Mouse (Mus musculus) liver, adult (tissue): ENCODE data around the gene Sirt7.

ENCODE experiments used
- GATA4 ChIP-seq: IDR thresholded peaks from 2 replicates; pipeline ENCODE4 v1.6.1; 2014; ENCODE audit warnings: mild to moderate bottlenecking, low read length; ENCODE audit not compliant: insufficient replicate concordance

Gene Sirt7

DNA sequence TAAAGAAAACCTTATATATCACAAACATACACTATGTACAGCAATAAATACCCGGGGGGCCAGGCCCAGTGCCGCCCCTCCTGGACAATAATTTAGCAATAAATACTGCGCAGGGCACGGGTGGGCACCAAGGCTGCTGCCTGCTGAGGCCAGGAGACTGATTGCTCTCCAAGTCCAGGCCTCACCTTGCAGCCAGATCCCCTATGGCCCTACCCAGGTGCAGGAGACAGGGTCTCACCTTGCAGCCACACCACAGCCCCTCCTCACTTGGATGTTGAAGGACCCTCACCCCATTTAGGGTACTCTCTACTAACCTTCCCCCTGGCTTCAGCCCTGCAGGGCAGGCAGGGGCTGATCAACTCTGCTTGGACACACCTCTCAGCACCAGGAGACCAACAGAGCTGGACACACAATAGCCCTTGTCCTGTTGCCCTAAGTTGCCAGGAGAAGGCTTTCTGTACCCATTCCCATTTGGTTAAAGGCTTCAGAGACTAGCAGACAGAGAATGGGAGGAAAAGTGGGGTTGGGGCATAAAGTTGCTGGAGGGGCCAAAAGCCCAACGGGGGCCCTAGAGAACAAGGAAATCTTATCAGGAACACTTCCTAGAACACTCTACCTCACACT, at the start of gene Sirt7:
Gene Sirt7 (minus strand): TSS at position 89 of the 624 bp plus-strand sequence.
- no peak for TF ChIP-seq GATA4

DNA sequence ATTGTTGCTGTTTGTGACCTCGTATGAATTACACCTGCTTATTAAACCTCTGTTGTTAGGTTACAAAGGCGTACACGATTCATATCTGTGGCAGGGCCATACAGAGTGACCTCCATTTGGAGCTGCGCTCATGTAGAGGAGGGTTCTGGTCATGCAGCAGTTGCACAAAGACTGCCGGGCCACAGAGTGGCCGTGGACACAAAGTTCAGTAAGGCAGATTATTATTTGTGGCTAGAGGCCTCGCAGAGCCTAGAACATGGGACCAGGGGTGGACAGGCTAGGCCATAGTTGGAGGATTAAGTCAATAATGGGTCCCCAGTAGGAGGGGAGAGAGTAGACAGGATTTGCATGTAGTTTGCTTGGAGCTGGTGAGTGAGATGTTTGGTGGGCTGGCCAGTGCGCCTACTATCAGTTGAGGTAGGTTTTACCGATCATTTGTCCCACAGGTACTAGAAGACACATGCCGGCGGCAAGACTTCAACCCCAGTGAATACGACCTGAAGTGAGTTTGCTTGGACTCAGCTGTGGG, 48.6 kb upstream of the Sirt7 start:
- no peak for TF ChIP-seq GATA4

DNA sequence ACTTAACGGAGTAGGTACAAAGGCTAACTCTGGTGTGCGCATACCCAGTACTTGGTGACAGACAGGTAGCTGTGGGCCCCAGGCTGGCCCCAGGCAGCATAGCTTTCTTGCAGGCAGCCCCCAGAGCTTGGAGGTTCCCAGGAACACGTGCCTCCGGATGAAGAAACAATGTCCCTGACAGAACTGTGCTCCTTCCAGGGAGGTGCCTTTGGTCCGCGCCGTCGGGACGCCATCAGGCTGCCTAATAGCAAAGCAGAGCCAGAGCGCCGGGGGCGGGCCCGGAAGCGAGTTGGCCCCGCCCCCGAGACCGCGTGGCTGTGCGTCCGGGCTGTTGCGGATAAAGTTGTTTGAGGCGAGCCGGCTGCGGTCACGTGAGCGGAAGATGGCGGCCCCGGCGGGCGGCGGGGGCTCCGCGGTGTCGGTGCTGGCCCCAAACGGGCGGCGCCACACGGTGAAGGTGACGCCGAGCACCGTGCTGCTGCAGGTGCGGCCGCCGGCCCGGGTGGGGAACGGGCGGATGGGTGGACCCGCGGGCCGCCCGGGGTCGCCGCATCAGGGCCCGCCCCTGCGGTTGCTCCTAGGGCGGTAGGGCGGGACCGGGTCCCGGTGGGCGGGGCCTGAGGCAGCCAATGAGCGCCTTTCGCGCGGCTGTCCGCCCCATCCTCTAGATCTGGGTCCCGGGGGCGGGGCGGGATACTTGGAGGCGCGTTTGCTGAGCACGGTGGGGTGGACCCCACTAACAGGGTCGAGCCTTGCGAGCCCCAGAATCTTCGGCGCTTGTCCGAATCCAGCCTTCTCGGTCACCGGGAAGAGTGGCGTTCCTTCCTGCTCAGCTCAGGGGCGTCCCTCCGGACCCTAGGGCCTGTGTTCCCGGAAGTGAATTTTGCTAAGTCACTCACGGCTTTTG, 47.9 kb upstream of the Sirt7 start, which contains the start of gene Aspscr1:
Gene Aspscr1 (plus strand): TSS at position 287 of the 907 bp plus-strand sequence.
- peak; percentile 51; the same call in 1 of the 2 replicates for TF ChIP-seq GATA4

DNA sequence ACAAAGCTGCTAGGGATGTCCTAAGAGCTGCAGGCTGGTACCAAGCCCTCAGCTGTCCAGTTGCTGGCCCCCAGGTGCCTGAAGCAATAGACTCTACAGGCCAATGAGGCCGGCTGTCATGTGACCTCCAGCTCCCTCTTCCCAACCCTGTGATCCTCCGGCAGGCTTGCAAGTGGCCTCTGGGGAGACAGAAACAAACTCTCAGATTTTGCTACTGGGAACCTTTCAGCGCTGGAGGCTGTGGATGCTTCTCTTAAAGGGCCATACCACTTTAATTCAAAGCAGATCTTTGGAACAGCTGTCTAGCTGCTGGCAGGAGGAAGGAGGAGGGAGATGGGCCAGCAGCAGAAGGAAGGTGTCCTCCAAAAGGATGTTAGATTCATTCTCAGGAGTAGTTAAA, 41.6 kb upstream of the Sirt7 start:
- TF ChIP-seq GATA4 = no peak

DNA sequence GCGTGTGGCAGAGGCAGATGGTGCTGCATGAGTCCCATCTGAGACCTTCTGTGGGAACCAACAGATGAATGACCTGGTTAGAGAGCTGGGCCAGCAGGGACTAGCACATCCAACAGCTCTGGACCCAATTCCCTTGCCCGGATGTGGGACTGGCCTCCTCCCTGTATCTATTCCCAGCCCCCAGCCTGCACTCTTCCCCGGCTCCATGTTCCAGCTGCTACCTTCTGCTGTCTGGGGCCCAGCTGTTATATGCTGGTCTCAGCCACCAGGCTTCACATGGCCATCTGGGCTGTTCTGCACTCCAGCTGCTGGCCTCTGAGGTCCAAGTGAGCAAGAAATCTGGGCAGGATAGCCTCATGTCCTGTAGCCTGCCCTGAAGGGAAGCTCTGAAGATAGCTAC, 40.4 kb upstream of the Sirt7 start:
- no peak for TF ChIP-seq GATA4

DNA sequence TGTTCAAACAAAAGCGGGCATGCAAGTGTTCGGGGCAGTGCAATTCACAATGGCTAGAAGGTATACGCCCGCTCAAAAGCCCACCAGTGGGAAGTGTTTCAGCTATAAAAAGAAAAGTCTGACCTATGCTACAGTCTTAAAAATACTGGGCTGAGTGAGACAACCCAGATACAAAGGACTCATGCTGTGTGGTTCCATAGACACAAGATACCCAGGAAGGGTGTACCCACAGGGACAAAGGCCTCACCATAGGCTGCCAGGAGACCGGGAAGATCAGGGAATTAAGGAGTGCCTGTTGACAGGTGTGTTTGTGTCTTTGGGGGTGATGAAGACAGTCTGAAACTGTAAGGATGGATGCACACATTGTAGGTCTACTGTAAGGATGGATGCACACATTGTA, 38.7 kb upstream of the Sirt7 start:
- no peak for TF ChIP-seq GATA4

DNA sequence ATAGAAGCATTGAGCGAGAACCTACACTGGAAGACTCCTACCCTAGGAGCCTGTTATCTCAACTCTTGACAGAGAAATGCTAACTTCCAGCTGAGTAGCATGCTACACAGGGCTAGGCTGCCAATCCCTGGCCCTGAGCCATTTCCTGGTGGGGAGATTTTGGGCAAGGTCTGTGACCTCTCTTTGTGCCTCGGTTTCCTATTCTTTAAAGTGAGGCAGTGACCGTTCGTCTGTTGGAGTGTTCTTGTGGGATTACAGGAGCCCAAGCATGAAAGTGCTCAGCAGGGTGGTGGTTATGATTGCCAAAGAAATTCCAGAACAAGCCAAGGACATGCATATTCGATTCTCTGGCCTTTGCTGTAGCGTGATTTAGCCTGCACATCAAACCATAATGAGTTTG, 37.7 kb upstream of the Sirt7 start:
- TF ChIP-seq GATA4 = no peak

DNA sequence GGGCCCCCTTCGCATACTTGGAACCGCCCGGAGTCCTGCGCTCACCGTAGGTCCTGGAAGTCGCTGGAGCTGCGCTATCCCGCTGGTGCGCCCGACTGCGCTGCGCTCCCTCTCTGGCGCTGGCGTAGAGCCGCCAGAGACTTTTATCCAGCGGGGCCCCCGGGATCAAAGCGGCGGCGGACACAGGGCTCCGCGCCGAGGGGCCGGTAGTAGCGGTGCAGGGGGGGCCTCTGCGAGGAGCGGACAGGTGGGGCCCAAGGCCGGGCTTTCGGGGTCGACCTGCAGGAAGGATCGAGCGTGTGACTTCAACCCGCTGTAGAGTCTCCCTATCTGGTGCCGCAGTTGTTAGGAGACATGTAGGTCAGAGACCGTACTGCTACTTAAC, 36.0 kb upstream of the Sirt7 start, which contains the start of gene Notum:
Gene Notum (minus strand): TSS at position 100 of the 385 bp plus-strand sequence.
- TF ChIP-seq GATA4 = no peak

DNA sequence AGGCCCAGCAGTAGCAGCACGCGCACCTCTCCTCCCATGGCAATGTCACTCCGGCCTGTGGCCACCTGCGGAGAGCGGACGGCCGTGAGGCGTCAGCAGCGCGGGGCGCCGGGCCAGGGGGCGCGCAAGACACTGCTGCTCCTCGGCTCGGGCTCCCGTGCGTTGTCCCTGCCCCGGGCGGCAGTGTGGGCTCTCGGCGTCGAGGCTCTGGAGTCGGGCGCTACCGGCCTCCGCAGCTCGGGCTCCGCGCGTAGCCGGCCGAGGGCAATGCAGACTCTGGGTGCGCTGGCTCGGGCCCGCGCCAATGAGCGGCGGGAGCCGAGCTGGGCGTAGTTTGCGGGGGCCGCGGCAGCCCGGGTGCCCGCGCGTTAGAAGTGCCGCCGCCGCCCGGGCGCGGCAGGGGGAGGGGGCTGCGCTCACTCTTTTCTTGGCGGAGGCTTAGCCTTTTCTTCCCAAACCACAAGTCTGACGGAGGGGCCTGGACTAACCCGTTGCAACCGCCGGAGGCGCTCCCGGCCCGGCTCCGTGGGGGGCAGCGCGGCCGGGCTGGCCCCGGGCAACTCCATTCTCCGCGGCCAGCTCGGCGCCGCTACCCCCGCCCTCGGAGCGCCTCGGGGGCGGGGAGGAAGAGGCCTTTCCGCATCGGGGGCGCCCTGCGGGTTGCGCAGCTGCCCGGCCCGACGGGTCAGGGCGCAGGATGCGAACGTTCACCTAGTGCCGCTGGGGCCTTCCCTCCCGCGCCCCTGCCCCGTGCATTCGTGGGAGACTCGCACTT, 35.4 kb upstream of the Sirt7 start:
- TF ChIP-seq GATA4 = no peak

DNA sequence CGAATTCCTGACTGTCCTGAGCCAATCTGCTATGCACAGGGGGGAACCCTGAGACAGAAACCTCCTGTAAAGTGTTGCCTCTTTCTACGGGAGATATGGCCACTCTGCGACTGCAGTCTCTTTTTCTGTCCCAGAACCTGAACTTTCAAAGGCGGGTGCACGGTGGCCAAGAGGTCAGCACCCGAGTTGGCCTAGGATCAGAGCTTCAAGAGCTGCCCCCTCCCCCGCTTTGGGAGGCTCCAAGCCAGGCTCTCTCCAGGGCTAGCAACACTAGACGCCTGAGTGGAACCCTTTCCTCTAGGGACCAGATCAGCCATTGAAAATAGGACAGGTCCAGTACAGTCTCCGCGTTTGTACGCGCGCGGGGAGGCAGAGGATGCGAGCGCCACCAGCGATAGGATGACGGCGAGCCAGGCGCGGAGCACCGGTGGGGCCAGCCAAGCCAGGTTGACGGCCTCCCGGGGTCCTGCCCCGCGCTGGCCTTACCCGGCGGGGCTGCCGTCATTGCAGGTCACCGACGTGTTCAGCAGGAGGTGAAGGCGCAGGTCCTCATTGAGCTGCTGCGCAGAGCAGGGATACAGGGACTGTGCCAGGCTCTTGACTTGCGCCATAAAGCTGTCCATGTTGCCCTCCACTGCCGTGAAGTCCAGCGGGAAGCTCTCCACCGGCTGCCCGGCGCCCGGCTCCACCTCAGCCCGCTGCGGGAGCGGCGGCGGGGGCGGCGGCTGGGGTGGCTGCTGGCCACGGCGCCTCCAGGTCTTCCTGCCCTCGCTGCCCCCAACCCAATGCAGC, 34.7 kb upstream of the Sirt7 start:
- TF ChIP-seq GATA4 = no peak; the same call in 1 of the 2 replicates

DNA sequence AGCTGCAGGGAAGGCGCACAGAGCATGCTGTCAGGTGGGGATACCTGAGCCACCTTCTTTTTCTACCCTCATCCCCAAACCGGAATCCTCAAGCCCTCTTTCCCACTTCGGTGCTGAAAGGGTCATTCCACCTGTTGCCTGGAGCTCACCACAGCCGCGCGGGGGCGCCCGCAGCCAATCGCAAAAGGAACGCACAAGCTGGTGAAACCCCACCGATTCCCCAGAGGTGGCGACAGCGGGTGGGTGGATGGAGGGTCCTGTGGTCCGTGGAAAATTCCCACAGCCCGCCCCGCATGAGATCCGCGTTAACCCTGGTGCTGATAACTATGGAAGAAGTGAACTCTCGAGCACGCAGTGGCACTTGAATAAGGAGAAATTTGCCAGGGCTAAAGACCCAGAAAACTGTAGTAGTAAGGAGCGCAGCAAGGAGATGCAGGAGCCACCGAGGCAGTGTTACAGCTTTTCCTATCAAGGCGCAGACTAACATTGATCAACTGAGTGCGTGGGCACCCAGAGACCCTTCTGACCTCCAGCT, 33.9 kb upstream of the Sirt7 start:
- TF ChIP-seq GATA4 = no peak

DNA sequence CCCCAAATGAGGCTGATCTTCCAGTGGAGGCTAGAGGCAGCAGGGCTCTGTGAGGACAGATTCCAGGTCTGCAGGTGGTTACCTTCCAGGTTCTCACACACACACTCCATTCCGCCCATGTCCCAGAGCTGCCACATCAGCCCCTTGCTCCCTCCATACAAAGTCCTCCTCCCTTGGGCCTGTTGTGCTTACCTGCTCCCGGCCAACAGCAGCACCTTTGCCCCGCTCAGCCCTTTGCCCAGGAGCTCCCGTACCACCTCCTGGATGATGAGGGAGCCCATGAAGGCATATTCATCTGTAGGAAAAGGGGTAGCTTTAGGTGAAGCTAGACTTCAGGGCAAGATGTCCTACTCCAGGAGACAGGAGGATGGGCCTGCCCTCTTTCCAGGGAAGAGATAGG, 32.3 kb upstream of the Sirt7 start:
- no peak for TF ChIP-seq GATA4

DNA sequence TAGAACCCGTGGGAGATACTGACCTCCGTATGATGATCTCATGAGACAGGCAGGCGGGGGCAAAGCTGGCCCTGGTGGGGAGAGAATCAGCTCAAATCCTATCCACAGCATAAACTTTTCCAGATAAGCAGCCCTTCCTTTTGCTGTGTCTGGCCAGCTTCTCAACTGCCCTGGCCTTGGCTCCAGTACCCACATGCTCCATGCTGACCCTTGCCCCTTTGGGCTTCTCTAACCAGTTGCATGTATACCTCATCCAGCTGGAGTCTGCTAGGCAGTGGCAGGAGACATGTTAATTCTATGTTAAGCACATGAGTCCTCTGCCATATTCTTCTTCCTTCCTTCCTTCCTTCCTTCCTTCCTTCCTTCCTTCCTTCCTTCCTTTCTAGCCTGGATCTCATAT, 29.7 kb upstream of the Sirt7 start:
- no peak for TF ChIP-seq GATA4

DNA sequence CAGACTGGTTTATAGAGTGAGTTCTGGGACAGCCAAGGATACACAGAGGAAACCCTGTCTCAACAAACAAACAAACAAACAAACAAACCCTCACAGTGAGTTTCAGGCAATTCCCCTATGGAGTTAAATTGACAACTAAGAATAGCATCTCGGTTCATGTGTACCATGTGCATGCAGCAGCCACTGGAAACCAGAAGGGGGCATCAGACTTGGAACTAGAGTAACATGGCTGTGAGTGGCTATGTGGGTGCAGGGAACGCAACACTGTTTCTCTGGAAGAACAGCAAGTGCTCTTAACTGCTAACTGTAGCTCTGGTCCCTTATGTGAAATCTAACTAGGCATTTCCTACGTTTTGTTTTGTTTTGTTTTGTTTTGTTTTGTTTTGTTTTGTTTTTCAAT, 26.8 kb upstream of the Sirt7 start:
- no peak for TF ChIP-seq GATA4
